Mouse (Mus musculus) telencephalon, adult 2 months (tissue): ENCODE measurements at regions not wholly inside any gene's neighbourhood (a gene's known extent, or its start where the extent isn't known, plus 50 kb on each side); places are given as distances from the start of the nearest gene placed in this dataset.

Experiments used
- DNase-seq: peaks from one replicate; pipeline ENCODE4 v3.0.0-alpha.2; 2011; ENCODE audit warnings: low read depth, low spot score

DNA sequence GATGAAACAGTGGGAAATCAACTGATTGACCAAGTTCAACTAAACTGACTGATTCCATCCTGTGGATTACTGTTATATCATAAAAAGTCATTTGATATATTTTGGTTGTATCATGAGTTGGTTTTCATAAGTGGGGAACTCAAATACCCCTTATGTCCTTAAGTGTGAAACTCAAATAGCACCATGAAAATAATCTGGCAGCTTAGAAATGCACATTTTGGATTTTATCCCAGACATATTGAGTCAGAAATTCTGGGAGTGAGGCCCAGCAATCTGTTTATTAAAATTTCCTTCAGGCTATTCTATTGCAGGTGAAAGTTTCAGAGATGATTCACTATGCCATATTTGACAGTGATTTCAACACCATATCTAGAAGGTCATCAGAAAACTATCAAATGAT lies 1573.7 kb downstream of the Pcdh9 start:
- DNase-seq = peak; percentile 68

DNA sequence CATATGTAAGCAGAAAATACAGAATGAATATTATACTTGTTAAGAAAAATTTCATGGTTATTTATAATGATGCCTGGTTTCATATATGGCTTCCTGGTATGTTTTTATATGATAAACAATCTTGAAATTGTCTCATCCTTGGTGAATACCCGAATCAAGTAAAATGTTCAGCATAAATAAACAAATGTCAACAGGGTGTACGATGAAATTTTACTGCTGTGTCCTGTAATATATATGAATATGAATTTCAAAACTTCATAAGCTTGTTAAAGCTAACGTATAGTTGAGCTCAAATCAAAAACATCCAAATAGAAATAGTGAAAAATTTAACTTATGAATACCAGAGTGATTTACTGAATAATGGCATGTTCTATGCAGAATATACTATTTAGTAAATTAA lies 1586.5 kb downstream of the Pcdh9 start:
- DNase-seq = no peak

DNA sequence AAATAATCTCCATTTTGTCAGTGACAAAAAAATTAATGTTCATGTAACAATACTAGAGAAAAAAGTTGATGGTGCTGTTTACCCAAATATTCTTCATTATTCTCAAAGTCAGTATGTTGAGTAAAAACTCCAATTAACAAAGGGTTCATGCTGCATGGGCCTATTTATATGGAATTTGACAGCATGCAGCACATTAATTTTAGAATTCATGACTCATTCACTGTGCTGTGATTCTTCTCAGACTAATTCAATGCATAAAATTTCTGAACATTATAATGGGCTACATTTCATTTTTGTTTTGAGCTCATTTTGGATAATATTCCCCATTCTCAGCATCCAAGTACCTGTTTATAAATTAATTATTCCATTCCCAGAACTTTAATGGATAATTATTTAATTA lies 1619.3 kb downstream of the Pcdh9 start:
- DNase-seq = peak; percentile 31

DNA sequence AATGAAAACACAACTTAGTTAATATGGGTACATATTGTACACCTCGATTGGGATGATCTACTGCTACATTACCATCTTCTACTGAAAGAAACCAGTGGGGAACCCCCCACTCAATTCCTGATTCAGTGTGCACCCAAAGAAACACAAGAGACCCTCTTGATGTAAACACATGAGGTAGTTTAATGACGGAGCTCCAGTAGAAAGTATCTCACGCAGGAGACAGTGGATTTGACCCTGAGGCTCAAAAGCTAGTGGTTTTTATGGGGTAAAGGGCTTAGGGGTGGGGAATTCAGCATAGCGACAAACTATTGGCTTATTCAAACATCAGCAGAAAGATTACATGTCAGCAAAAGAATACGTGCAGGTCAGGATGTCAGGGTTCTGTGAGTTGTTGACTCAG lies 1667.7 kb downstream of the Pcdh9 start:
- DNase-seq = no peak
